Mouse (Mus musculus) MEL (cell line): ENCODE data around the gene Rilpl1. TPM values are rescaled to one million over a fixed set of nuclear protein-coding genes. Genes with fewer than 3 reads are reported as not detected.
A peak's percentile ranks its signal among the peaks of the same experiment; 100 is the strongest.

Experiments
- DNase-seq: peaks from one replicate; pipeline ENCODE4 v3.0.0; 2011; ENCODE audit warnings: low read depth, low spot score
- H3K27ac ChIP-seq: 2 replicates; pipeline ENCODE4 v1.5.1; 2012; ENCODE audit warnings: low read depth, mild to moderate bottlenecking, control low read depth, low read length, moderate library complexity; ENCODE audit not compliant: control insufficient read depth
- H3K27me3 ChIP-seq, 2 experiments: fragments of 150-350 bp in 1 of 2; sonication (generic) in 1 of 2; 2 replicates each; pipeline ENCODE4 v1.6.1; 2012; ENCODE audit warnings: low read length in 2 of 2, mild to moderate bottlenecking in 2 of 2, improper control_type of control experiment in 1 of 2, moderate library complexity in 1 of 2; ENCODE audit not compliant: insufficient read depth in 2 of 2, control insufficient read depth in 1 of 2
- H3K36me3 ChIP-seq, 2 experiments: 2 replicates each; pipeline ENCODE4 v1.6.1; 2012 to 2014; ENCODE audit warnings: low read length in 2 of 2, improper control_type of control experiment in 1 of 2, inconsistent platforms in 1 of 2, mild to moderate bottlenecking in 1 of 2; ENCODE audit not compliant: insufficient read depth in 2 of 2, control insufficient read depth in 1 of 2
- H3K4me1 ChIP-seq, 2 experiments: fragments of 150-350 bp in 1 of 2; sonication (generic) in 1 of 2; 2 replicates each; pipeline ENCODE4 v1.6.1; 2012; ENCODE audit warnings: low read length in 2 of 2, improper control_type of control experiment in 1 of 2, mild to moderate bottlenecking in 1 of 2; ENCODE audit not compliant: insufficient read depth in 2 of 2, control insufficient read depth in 1 of 2
- H3K4me3 ChIP-seq, 2 experiments: fragments of 150-350 bp in 1 of 2; sonication (generic) in 1 of 2; 2 replicates each; pipeline ENCODE4 v1.5.1; 2012; ENCODE audit warnings: low read depth in 2 of 2, low read length in 2 of 2, mild to moderate bottlenecking in 2 of 2, moderate library complexity in 2 of 2, control low read depth in 1 of 2, improper control_type of control experiment in 1 of 2; ENCODE audit not compliant: control insufficient read depth in 1 of 2, insufficient read depth in 1 of 2
- H3K79me2 ChIP-seq: 2 replicates; pipeline ENCODE4 v1.6.1; 2012; ENCODE audit warnings: mild to moderate bottlenecking, low read length, moderate library complexity; ENCODE audit not compliant: control insufficient read depth, poor library complexity, insufficient read depth
- H3K9ac ChIP-seq: 2 replicates; pipeline ENCODE4 v1.6.1; 2012; ENCODE audit warnings: low read depth, mild to moderate bottlenecking, control low read depth, low read length, moderate library complexity; ENCODE audit not compliant: control insufficient read depth, poor library complexity, severe bottlenecking
- H3K9me3 ChIP-seq: fragments of 150-350 bp; sonication (generic); replicated peaks from 2 replicates; pipeline ENCODE4 v1.6.1; 2012; ENCODE audit warnings: mild to moderate bottlenecking, low read length, improper control_type of control experiment, moderate library complexity; ENCODE audit not compliant: insufficient read depth
- BHLHE40 ChIP-seq: IDR thresholded peaks from 2 replicates; pipeline ENCODE4 v1.6.1; 2012; ENCODE audit warnings: low read depth, mild to moderate bottlenecking, inconsistent platforms, low read length, improper control_type of control experiment, borderline replicate concordance
- CHD2 ChIP-seq: IDR thresholded peaks from 2 replicates; pipeline ENCODE4 v1.6.1; 2011; ENCODE audit warnings: low read length, improper control_type of control experiment
- CTCF ChIP-seq, 3 experiments: IDR thresholded peaks in 2 of 3; conservative IDR thresholded peaks in 1 of 3; 2 replicates each; pipeline ENCODE4 v1.5.1; 2011 to 2012; ENCODE audit warnings: low read length in 3 of 3, low read depth in 2 of 3, mild to moderate bottlenecking in 2 of 3, improper control_type of control experiment in 1 of 3, inconsistent platforms in 1 of 3, mixed read lengths in 1 of 3, moderate library complexity in 1 of 3; ENCODE audit not compliant: control insufficient read depth in 1 of 3, insufficient read depth in 1 of 3, poor library complexity in 1 of 3, severe bottlenecking in 1 of 3
- EP300 ChIP-seq, 2 experiments: IDR thresholded peaks; 2 replicates each; pipeline ENCODE4 v1.6.1; 2011; ENCODE audit warnings: improper control_type of control experiment in 2 of 2, low read length in 2 of 2, low read depth in 1 of 2, mild to moderate bottlenecking in 1 of 2
- GABPA ChIP-seq: IDR thresholded peaks from 2 replicates; pipeline ENCODE4 v1.6.1; 2012; ENCODE audit warnings: low read depth, mild to moderate bottlenecking, inconsistent platforms, low read length, improper control_type of control experiment, moderate library complexity
- HCFC1 ChIP-seq: IDR thresholded peaks from 2 replicates; pipeline ENCODE4 v1.6.1; 2012; ENCODE audit warnings: low read depth, mild to moderate bottlenecking, inconsistent platforms, low read length, improper control_type of control experiment, moderate library complexity
- JUND ChIP-seq: IDR thresholded peaks from 2 replicates; pipeline ENCODE4 v1.6.1; 2011; ENCODE audit warnings: low read depth, mild to moderate bottlenecking, improper control_type of control experiment, low read length
- MAFK ChIP-seq: IDR thresholded peaks from 2 replicates; pipeline ENCODE4 v1.6.1; 2011; ENCODE audit warnings: low read depth, mild to moderate bottlenecking, low read length, improper control_type of control experiment, borderline replicate concordance
- MAX ChIP-seq: IDR thresholded peaks from 2 replicates; pipeline ENCODE4 v1.6.1; 2011; ENCODE audit warnings: low read length, improper control_type of control experiment
- MAZ ChIP-seq: IDR thresholded peaks from 2 replicates; pipeline ENCODE4 v1.6.1; 2012; ENCODE audit warnings: low read depth, mild to moderate bottlenecking, inconsistent platforms, low read length, improper control_type of control experiment
- MEF2A ChIP-seq: IDR thresholded peaks from 2 replicates; pipeline ENCODE4 v1.6.1; 2014; ENCODE audit warnings: low read depth, mild to moderate bottlenecking, inconsistent platforms, low read length, improper control_type of control experiment; ENCODE audit not compliant: poor library complexity, insufficient replicate concordance, severe bottlenecking; ENCODE audit errors: extremely low read depth
- MXI1 ChIP-seq: IDR thresholded peaks from 2 replicates; pipeline ENCODE4 v1.6.1; 2011; ENCODE audit warnings: mild to moderate bottlenecking, low read depth, low read length, improper control_type of control experiment
- MYB ChIP-seq: IDR thresholded peaks from 2 replicates; pipeline ENCODE4 v1.6.1; 2011; ENCODE audit warnings: mild to moderate bottlenecking, low read depth, low read length, improper control_type of control experiment
- NELFE ChIP-seq: IDR thresholded peaks from 2 replicates; pipeline ENCODE4 v1.6.1; 2011; ENCODE audit warnings: low read depth, low read length, improper control_type of control experiment
- NRF1 ChIP-seq: IDR thresholded peaks from 2 replicates; pipeline ENCODE4 v1.6.1; 2014; ENCODE audit warnings: low read depth, mild to moderate bottlenecking, inconsistent platforms, low read length, improper control_type of control experiment, moderate library complexity; ENCODE audit not compliant: poor library complexity, insufficient read depth, severe bottlenecking
- POLR2A ChIP-seq, 2 experiments: IDR thresholded peaks; 2 replicates each; pipeline ENCODE4 v1.6.1; 2011 to 2012; ENCODE audit warnings: low read length in 2 of 2, mild to moderate bottlenecking in 2 of 2, control low read depth in 1 of 2, improper control_type of control experiment in 1 of 2, low read depth in 1 of 2, moderate library complexity in 1 of 2; ENCODE audit not compliant: control insufficient read depth in 1 of 2, insufficient read depth in 1 of 2, poor library complexity in 1 of 2
- POLR2AphosphoS2 ChIP-seq: IDR thresholded peaks from 2 replicates; pipeline ENCODE4 v1.6.1; 2011; ENCODE audit warnings: low read length, improper control_type of control experiment
- POLR2AphosphoS5 ChIP-seq: IDR thresholded peaks from 2 replicates; pipeline ENCODE4 v1.6.1; 2012; ENCODE audit warnings: low read depth, borderline replicate concordance, mild to moderate bottlenecking, inconsistent platforms, low read length, moderate library complexity, mixed read lengths
- RAD21 ChIP-seq: IDR thresholded peaks from 2 replicates; pipeline ENCODE4 v1.6.1; 2011; ENCODE audit warnings: mild to moderate bottlenecking, low read depth, low read length, improper control_type of control experiment
- RCOR1 ChIP-seq: IDR thresholded peaks from 2 replicates; pipeline ENCODE4 v1.6.1; 2012; ENCODE audit warnings: low read depth, mild to moderate bottlenecking, inconsistent platforms, low read length, improper control_type of control experiment
- TAL1 ChIP-seq: IDR thresholded peaks from 2 replicates; pipeline ENCODE4 v1.6.1; 2012; ENCODE audit warnings: mild to moderate bottlenecking, inconsistent platforms, low read length, moderate library complexity, mixed read lengths
- TBP ChIP-seq: IDR thresholded peaks from 2 replicates; pipeline ENCODE4 v1.8.0; 2011; ENCODE audit warnings: low read depth, low read length, improper control_type of control experiment
- UBTF ChIP-seq: IDR thresholded peaks from 2 replicates; pipeline ENCODE4 v1.6.1; 2012; ENCODE audit warnings: low read depth, mild to moderate bottlenecking, inconsistent platforms, low read length, improper control_type of control experiment, moderate library complexity, borderline replicate concordance; ENCODE audit not compliant: insufficient read depth
- USF1 ChIP-seq: IDR thresholded peaks from 2 replicates; pipeline ENCODE4 v1.6.1; 2014; ENCODE audit warnings: low read depth, mild to moderate bottlenecking, inconsistent platforms, low read length, improper control_type of control experiment, moderate library complexity
- ZC3H11A ChIP-seq: IDR thresholded peaks from 2 replicates; pipeline ENCODE4 v1.6.1; 2012; ENCODE audit warnings: low read depth, mild to moderate bottlenecking, inconsistent platforms, low read length, improper control_type of control experiment
- ZNF384 ChIP-seq: IDR thresholded peaks from 2 replicates; pipeline ENCODE4 v1.6.1; 2012; ENCODE audit warnings: low read depth, mild to moderate bottlenecking, inconsistent platforms, low read length, improper control_type of control experiment
- polyA plus RNA-seq, 2 experiments: library from polyadenylated mRNA; stranded (reverse) in 1 of 2; unstranded in 1 of 2; fragments of >175 nt in 1 of 2; fragments of >200 nt in 1 of 2; gene quantifications; 2 replicates each; pipeline versions ENCODE4 v1.2.1 to v1.2.4; 2012; ENCODE audit warnings: low replicate concordance in 2 of 2, low read depth in 1 of 2; ENCODE audit not compliant: insufficient read length in 2 of 2, insufficient read depth in 1 of 2, missing spikeins in 1 of 2
- total RNA-seq: library from RNA; depleted of rRNA; stranded (reverse); fragments of 300-350 nt; gene quantifications from 2 replicates; pipeline ENCODE4 v1.2.3, GENCODE M21; 2012

Rilpl1 gene
- total and polyA plus RNA-seq, 3 experiments: 5.7 to 8.6 TPM; not detected in 1

- Histone ChIP-seq H3K4me1 (peaks cover 14 to 19% of the 10 kb centered on the region in 2 experiments), H3K4me3 (no peak overlapping the region), H3K9ac (no peak overlapping the region), H3K79me2 (peaks cover 2% of the 10 kb centered on the region; the same call in 1 of the 2 replicates), H3K27me3 (no peaks in the 10 kb centered on the region), H3K9me3 (no peaks in the 10 kb centered on the region), H3K27ac (no peak overlapping the region), H3K36me3 (peaks cover 0 to 8% of the 10 kb centered on the region in 2 experiments; a peak in 2 of 4 replicates)
- TF ChIP-seq JUND (no peak), EP300 (IDR thresholded peaks at IDR 0.05; ENCODE audit: low read depth in 1 of 2, low read length in 2 of 2) (no peak), ZC3H11A (no peak), TAL1 (no peak), TBP (no peak), NRF1 (no peak), GABPA (no peak), HCFC1 (no peak), POLR2AphosphoS5 (no peak), CHD2 (no peak), RCOR1 (no peak), BHLHE40 (no peak), RAD21 (no peak)
- no peak for DNase-seq
Measured at GRCm38 (mm10) chr5:124532451-124532850, 1.3 kb upstream of the Rilpl1 start.

- H3K4me1 ChIP-seq: peaks cover 14 to 19% of the 10 kb centered on the region in 2 experiments
Measured at GRCm38 (mm10) chr5:124531583-124531930, 366 bp upstream of the Rilpl1 start.

More at GRCm38 (mm10) chr5:124531583-124531930, 366 bp upstream of the Rilpl1 start:
- peak overlapping the region; percentile 78 to 99 for H3K4me3 ChIP-seq
- H3K36me3 ChIP-seq: peaks cover 0 to 8% of the 10 kb centered on the region in 2 experiments; a peak in 2 of 4 replicates
- TF ChIP-seq USF1 (no peak), MYB (no peak), UBTF (no peak), MEF2A (no peak), NELFE (no peak), RAD21 (no peak), HCFC1 (no peak), CTCF (IDR thresholded peaks at IDR 0.05 in 2 of 3, conservative IDR thresholded peaks at IDR 0.05 in 1 of 3; ENCODE audit: control insufficient read depth in 1 of 3, insufficient read depth in 1 of 3, low read depth in 2 of 3, low read length in 3 of 3, poor library complexity in 1 of 3, severe bottlenecking in 1 of 3) (no peak), MAZ (no peak), MXI1 (no peak), CHD2 (no peak), MAX (no peak), JUND (no peak), ZNF384 (no peak), POLR2AphosphoS2 (no peak), MAFK (no peak), GABPA (no peak), RCOR1 (no peak), POLR2A (IDR thresholded peaks at IDR 0.05; ENCODE audit: control insufficient read depth in 1 of 2, insufficient read depth in 1 of 2, low read depth in 1 of 2, low read length in 2 of 2, poor library complexity in 1 of 2) (no peak), TAL1 (no peak)
- H3K79me2 ChIP-seq: peaks cover 2% of the 10 kb centered on the region; the same call in 1 of the 2 replicates
- H3K9ac ChIP-seq: peak overlapping the region; percentile 16
- H3K27me3 ChIP-seq: no peaks in the 10 kb centered on the region
- no peak for DNase-seq
- H3K9me3 ChIP-seq: no peaks in the 10 kb centered on the region
- H3K27ac ChIP-seq: no peak overlapping the region
